Mouse (Mus musculus) liver, embryonic 12.5 days (tissue): ENCODE data around the gene BC035044. TPM values are rescaled to one million over a fixed set of nuclear protein-coding genes. Genes with fewer than 3 reads are reported as not detected.
A peak's percentile ranks its signal among the peaks of the same experiment; 100 is the strongest.
"Not testable (repeated sequence)": the region's sequence is repeated elsewhere in the genome, so short reads cannot be mapped to it uniquely, and the experiment has no call there.

ENCODE experiments used
- ATAC-seq: fragments of 200-750 bp; cut with Nextera tagmentation; 2 replicates; pipeline ENCODE4 v1.8.0; 2017; ENCODE audit warnings: moderate number of reproducible peaks, mild to moderate bottlenecking, moderate library complexity
- H3K27ac ChIP-seq: fragments of 300-500 bp; sonication (generic); 2 replicates; pipeline ENCODE4 v1.5.1; 2016; ENCODE audit warnings: mild to moderate bottlenecking
- H3K27me3 ChIP-seq: fragments of 300-500 bp; sonication (generic); replicated peaks from 2 replicates; pipeline ENCODE4 v1.6.1; 2016; ENCODE audit warnings: mild to moderate bottlenecking, moderate library complexity
- H3K36me3 ChIP-seq: fragments of 300-500 bp; sonication (generic); 2 replicates; pipeline ENCODE4 v1.6.1; 2016; ENCODE audit warnings: mild to moderate bottlenecking, moderate library complexity
- H3K4me1 ChIP-seq: fragments of 300-500 bp; sonication (generic); 2 replicates; pipeline ENCODE4 v1.6.1; 2016
- H3K4me2 ChIP-seq: fragments of 300-500 bp; sonication (generic); 2 replicates; pipeline ENCODE4 v1.6.1; 2016; ENCODE audit warnings: mild to moderate bottlenecking, moderate library complexity
- H3K4me3 ChIP-seq: fragments of 300-500 bp; sonication (generic); 2 replicates; pipeline ENCODE4 v1.5.1; 2016; ENCODE audit warnings: mild to moderate bottlenecking, moderate library complexity
- H3K9ac ChIP-seq: fragments of 300-500 bp; sonication (generic); 2 replicates; pipeline ENCODE4 v1.6.1; 2016; ENCODE audit warnings: mild to moderate bottlenecking, moderate library complexity
- H3K9me3 ChIP-seq: fragments of 300-500 bp; sonication (generic); replicated peaks from 2 replicates; pipeline ENCODE4 v1.6.1; 2016; ENCODE audit warnings: mild to moderate bottlenecking, moderate library complexity
- WGBS: fragments of 180-500 bp; shearing (Covaris S2); methylation state at CpG from one replicate; pipeline ENCODE4 v1.1.7; 2016; ENCODE audit not compliant: insufficient replicate concordance; 5-methylcytosine and 5-hydroxymethylcytosine counted together
- polyA plus RNA-seq: library from polyadenylated mRNA; unstranded; fragments of >200 nt; fragmentation: Nextera tagmentation; extraction: Ambion mirVana; gene quantifications from 2 replicates; pipeline ENCODE4 v1.2.1, GENCODE M21; 2016

Gene BC035044
- polyA plus RNA-seq: 6.3 and 6.4 TPM in 2 replicates

DNA sequence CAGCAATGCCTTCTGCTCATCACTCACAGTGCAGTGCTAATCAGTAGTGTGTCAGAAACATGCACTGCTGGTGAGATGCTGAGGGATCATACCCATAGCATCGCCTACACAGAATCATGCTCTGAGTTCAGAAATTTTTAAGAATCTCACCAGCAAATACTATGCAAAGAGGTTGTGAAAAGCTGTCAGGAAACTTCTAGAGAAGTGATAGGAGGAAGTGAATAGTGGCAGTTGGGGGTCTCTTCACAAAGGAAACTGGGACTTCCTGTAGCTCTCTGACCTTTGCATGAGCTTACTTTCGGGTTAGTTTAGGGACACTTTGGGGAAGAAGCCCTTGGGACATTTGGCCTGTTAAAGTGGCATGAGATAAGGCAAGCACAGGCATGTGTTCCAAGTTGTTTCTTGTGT lies at the start of gene BC035044:
BC035044 (minus strand) TSS at position 179 of the 408 bp plus-strand sequence.
- Histone ChIP-seq H3K36me3 (no peaks in the 10 kb centered on the region), H3K4me2 (no peak within 1 kb of the TSS), H3K4me1 (no peaks in the 10 kb centered on the region), H3K27me3 (no peaks in the 10 kb centered on the region), H3K9ac (no peak within 1 kb of the TSS), H3K4me3 (peak within 1 kb of the TSS; percentile 17; the same call in 1 of the 2 replicates), H3K27ac (no peak within 1 kb of the TSS; the same call in 1 of the 2 replicates), H3K9me3 (no peaks in the 10 kb centered on the region)
- WGBS: 22% methylated on average over 2 of the region's 2 CpGs
- ATAC-seq: no peak

- not testable (repeated sequence) for H3K4me1 ChIP-seq, H3K27ac ChIP-seq, ATAC-seq, H3K9me3 ChIP-seq, H3K36me3 ChIP-seq, H3K9ac ChIP-seq, H3K4me3 ChIP-seq, H3K4me2 ChIP-seq, H3K27me3 ChIP-seq
- WGBS: 75% methylated on average over 4 of the region's 13 CpGs
Observed at GRCm38 (mm10) chr6:128935889-128936665, 45.2 kb upstream of the BC035044 start.

GRCm38 (mm10) chr6:128934081-128934480 lies 43.2 kb upstream of the BC035044 start, which contains the start of gene Clec2g:
Gene Clec2g, plus strand, starts transcription at chr6:128934381.
- H3K9me3 ChIP-seq, H3K4me2 ChIP-seq, H3K9ac ChIP-seq, H3K36me3 ChIP-seq, H3K4me1 ChIP-seq, H3K27ac ChIP-seq, H3K27me3 ChIP-seq, H3K4me3 ChIP-seq, ATAC-seq: not testable (repeated sequence)
- WGBS: 79% methylated on average over 4 of the region's 4 CpGs

- Histone ChIP-seq H3K27ac (no peak overlapping the region), H3K9me3 (no peaks in the 10 kb centered on the region), H3K4me2 (no peak overlapping the region), H3K4me3 (no peak overlapping the region), H3K9ac (no peak overlapping the region), H3K4me1 (no peaks in the 10 kb centered on the region), H3K27me3 (no peaks in the 10 kb centered on the region), H3K36me3 (no peaks in the 10 kb centered on the region)
- 76% methylated on average over 2 of the region's 2 CpGs for WGBS
- ATAC-seq: no peak
Observed at GRCm38 (mm10) chr6:128933050-128933449, 42.1 kb upstream of the BC035044 start.

DNA sequence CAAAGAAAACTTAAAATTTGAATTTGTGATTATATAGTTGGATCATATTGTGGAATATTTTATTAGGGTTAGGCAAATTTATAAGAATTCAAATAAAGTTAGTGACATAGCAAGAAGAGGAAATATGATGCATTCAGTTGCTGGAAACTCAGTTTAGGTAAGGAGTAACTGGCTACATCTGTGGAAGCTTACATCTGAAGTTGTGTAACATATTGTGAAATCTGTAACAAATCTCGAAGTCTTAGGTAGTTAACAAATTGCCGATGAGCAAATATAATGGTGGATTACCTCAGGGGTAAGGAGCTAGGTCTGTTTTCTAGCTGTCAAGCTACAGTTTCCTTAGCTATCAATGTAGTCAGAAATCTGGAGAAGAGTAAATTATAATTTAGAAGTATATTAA lies 26.4 kb upstream of the BC035044 start:
- Histone ChIP-seq H3K4me1 (no peaks in the 10 kb centered on the region), H3K27ac (no peak overlapping the region), H3K36me3 (no peaks in the 10 kb centered on the region), H3K9ac (no peak overlapping the region), H3K4me2 (no peak overlapping the region), H3K9me3 (no peaks in the 10 kb centered on the region), H3K27me3 (no peaks in the 10 kb centered on the region), H3K4me3 (no peak overlapping the region)
- ATAC-seq: no peak
- WGBS: 72% methylated on average over 2 of the region's 2 CpGs

DNA sequence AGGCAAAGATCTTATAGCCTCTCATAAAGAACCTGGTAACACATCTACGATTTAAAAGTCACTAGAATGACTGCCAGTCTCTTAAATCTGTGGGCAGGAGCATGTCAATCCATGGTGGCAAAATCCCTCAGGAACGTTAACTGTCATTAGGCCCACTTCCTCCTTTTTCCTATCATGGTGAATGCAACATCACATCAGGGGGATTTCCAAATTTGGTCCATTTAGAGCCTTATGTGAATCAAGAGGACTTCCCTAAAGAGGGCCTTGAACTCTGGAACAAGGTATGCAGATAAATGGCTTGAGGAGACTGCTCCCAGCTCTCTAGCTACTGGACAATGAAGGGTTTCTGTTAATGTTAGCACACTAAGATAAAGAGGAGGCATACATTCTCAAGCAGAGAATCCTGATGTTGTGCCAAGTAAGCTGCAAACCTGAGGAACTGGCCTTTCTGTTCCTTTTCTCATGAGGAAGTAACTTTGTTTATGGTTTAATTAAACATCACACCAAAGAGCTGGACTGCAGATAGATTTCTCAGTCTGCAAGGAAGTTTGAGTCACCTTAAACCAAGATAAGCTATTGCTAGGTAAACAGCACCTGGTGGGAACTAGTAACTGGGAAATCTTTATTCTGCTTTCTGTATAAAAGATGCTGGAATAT lies 22.8 kb upstream of the BC035044 start:
- Histone ChIP-seq H3K27ac (no peak overlapping the region), H3K4me3 (no peak overlapping the region), H3K4me2 (no peak overlapping the region), H3K9ac (no peak overlapping the region), H3K9me3 (no peaks in the 10 kb centered on the region), H3K36me3 (no peaks in the 10 kb centered on the region), H3K4me1 (no peaks in the 10 kb centered on the region), H3K27me3 (no peaks in the 10 kb centered on the region)
- 42% methylated on average over 2 of the region's 2 CpGs for WGBS
- no peak for ATAC-seq

DNA sequence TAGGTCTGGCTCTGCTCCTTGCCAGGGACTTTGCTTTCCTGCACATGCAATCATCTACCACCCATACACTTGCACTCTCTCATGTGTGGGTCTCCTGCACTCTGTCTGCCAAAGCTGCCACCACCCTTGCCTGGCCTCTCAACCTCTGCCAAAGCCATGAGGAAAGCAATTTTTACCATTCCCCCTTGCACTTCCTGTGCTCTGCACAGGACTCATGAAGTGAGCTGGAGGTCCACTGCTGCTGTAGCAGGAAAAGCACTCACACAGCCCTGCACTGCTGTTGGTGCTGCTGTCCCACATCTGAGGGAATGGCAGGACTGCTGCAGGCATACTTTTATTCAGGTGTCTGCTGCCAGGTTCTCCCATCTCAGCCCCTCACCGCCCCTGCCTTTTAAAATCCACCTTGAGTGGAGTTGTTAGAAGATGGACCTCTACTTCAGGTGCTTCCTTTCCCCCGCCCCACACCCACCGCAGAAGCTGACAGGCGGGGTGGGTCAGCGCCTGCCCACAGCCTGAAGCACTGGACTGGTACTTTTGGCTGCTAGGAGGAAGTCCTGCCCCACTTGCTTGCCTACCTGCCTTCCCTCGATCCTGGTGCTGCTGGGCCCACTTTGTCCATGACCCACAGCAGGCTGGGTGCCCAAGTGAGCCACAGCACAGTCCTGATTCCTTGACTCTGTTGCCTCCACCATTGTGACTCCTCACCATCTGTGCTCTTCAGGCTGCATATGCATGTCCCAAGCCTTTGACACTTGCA lies 10.0 kb upstream of the BC035044 start:
- not testable (repeated sequence) for H3K4me1 ChIP-seq, H3K4me3 ChIP-seq
- WGBS: 62% methylated on average over 6 of the region's 6 CpGs

GRCm38 (mm10) chr6:128900044-128900443 lies 9.1 kb upstream of the BC035044 start:
- Histone ChIP-seq H3K4me1 (no peaks in the 10 kb centered on the region), H3K36me3 (no peaks in the 10 kb centered on the region), H3K27me3 (no peaks in the 10 kb centered on the region), H3K9ac (no peak overlapping the region), H3K4me2 (no peak overlapping the region), H3K9me3 (no peaks in the 10 kb centered on the region), H3K4me3 (no peak overlapping the region), H3K27ac (no peak overlapping the region)
- 56% methylated on average over 2 of the region's 2 CpGs for WGBS
- ATAC-seq: no peak

More for the DNA sequence above, 10.0 kb upstream of the BC035044 start:
- not testable (repeated sequence) for H3K27ac ChIP-seq, H3K4me2 ChIP-seq, H3K9ac ChIP-seq, H3K9me3 ChIP-seq, H3K27me3 ChIP-seq, H3K36me3 ChIP-seq, ATAC-seq

DNA sequence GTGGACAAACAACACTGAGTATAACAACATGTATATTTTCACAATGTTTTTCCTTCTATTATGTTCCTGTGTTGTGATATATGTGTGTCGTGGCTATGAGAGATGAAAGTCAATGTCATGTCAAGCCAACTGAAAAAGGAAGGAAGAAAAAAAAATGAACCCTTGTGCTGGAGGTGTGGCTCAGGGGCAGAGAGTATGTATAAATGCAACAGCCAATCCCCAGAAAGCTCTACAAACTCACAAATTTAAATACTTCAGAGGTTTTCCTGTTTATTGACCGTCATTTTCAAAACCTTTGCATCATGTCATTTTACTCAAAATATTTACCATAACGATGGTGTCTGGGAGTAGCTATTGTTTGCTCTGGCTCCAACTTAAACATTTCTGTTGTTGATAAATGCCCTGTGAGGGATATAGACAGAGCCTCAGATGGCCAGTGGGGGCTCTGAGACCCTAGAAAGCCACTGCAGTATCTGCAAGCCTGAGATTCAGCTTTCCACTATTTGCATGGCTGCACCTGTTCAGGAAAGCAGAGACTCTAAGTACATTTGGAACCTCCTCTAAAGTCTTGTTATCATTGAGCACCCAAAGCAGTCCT lies 4.6 kb upstream of the BC035044 start:
- H3K9ac ChIP-seq: no peak overlapping the region
- no peak for ATAC-seq
- no peak overlapping the region for H3K4me3 ChIP-seq
- no peaks in the 10 kb centered on the region for H3K4me1 ChIP-seq
- no peak overlapping the region for H3K4me2 ChIP-seq
- H3K27me3 ChIP-seq: no peaks in the 10 kb centered on the region
- 63% methylated on average over 3 of the region's 3 CpGs for whole genome bisulfite sequencing
- no peaks in the 10 kb centered on the region for H3K36me3 ChIP-seq
- no peaks in the 10 kb centered on the region for H3K9me3 ChIP-seq
- H3K27ac ChIP-seq: no peak overlapping the region

DNA sequence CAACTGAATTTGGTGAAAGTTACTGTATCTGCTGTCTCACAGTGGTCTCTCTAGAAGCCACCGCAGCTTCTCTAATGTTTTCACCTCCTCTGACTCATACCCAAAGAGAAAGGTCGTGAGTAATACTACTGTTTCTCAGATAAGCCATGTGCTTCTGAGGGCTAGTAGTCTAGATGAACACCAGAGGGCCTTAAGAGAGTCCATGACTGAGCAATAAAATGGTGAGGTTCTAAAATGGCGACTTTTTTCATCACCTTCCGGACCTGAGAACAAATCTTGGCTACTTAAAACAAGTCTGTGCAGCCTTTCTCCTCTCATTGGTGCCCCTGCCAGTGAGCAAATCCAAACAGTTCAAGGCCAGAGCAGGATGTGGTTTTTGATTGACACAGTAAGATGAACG lies 2.1 kb downstream of the BC035044 start:
- Histone ChIP-seq H3K4me1 (no peaks in the 10 kb centered on the region), H3K9ac (no peak overlapping the region), H3K4me2 (no peak overlapping the region), H3K9me3 (no peaks in the 10 kb centered on the region), H3K27me3 (no peaks in the 10 kb centered on the region), H3K4me3 (no peak overlapping the region), H3K27ac (no peak overlapping the region), H3K36me3 (no peaks in the 10 kb centered on the region)
- ATAC-seq: 0 out of 2 replicates have a peak, but pooled peaks have one; percentile 30
- 36% methylated on average over 5 of the region's 5 CpGs for WGBS

DNA sequence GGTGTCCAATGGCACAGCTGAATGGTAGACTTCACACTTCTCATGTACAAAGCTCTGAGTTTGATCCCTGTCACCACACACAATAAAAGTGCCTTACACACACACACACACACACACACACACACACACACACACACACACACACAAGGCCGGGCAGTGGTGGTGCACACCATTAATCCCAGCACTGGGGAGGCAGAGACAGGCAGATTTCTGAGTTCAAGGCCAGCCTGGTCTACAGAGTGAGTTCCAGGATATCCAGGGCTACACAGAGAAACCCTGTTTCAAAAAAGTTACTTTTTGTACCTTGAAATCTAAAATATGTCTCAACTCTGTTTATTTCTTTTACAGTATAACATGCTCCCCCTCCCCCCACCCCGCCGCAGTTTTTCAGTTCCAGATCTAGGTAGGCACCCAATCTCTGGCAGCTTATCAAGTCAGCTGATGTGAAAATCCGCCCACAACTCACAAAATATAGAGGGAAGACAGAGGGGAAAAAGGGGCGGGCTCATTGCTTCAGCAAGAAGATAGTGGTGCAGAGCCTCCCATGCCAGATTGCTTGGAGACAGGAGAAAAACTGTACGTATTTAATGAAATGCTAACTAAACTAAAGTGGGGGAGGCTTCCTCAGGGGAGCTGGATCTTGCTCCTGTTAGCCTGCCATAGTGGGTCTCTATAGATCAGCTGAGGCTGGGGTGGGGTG lies 3.7 kb downstream of the BC035044 start, which contains the start of gene Clec2i:
Clec2i (plus strand) TSS at position 498 of the 700 bp plus-strand sequence.
- not testable (repeated sequence) for H3K27ac ChIP-seq, H3K9me3 ChIP-seq, ATAC-seq, H3K27me3 ChIP-seq, H3K9ac ChIP-seq, H3K4me3 ChIP-seq, H3K4me2 ChIP-seq, H3K4me1 ChIP-seq, H3K36me3 ChIP-seq
- WGBS: 65% methylated on average over 6 of the region's 6 CpGs
